Mouse (Mus musculus): ENCODE results near the gene Palld. TPM values are rescaled to one million over a fixed set of nuclear protein-coding genes. Genes with fewer than 3 reads are reported as not detected.

Gene Palld
- polyA plus RNA-seq, 1 experiment: 58.2 TPM

DNA sequence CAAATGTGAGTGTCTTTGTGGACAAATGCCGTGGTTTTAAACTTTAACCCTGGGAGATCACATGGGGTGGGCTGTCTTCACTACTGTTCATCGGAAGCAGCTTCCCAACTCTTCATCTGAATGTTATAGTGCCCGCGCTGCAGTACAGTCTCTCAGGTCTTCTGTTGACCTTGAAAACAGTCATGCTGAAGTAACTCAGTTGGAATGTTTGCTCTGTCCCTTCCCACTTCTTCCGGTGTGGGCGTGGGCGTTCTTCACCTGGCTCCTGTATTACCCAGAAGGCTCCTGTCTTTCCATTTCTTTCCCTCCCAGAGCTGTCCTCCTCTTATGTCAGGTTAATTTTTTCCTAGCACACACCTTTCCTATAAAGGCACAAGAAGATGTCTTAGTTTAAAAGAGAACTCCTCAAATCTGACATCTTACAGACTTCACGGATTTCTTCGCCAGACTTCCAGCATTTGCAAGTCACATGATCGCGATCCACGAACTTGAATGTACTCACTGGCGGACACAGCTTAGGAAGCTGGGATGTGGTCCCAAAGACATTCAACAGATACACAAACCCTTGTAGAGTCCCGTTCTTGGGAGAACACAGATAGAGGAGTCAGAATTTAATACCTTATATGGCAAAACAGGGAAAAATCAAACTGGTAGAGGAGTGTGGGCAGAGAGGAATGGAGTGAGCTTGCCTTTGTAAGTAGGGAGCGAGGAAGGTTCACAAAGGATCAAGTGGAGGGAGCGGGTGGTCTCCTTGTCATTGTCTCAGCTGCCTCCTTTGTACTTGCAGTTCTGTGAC is 189.1 kb downstream of the Palld start:
- H3K4me1 ChIP-seq (ENCODE audit: control insufficient read depth, insufficient read depth, insufficient read length, low read length): peaks cover 26% of the 10 kb centered on the region
- H3K4me3 ChIP-seq (ENCODE audit: low read depth, low read length): peak overlapping the region; percentile 12; the same call in 1 of the 2 replicates
- peak overlapping the region; percentile 86 for H3K27ac ChIP-seq (ENCODE audit: insufficient read depth, low read depth, low read length)
- 36% methylated on average over 16 of the region's 16 CpGs for WGBS
- H3K27me3 ChIP-seq (ENCODE audit: control insufficient read depth, insufficient read depth, low read length): no peaks in the 10 kb centered on the region
- H3K36me3 ChIP-seq (ENCODE audit: control insufficient read depth, insufficient read depth, low read length): peaks cover 10% of the 10 kb centered on the region
- TF ChIP-seq POLR2A (IDR thresholded peaks at IDR 0.05; ENCODE audit: low read depth, low read length) (no peak), CTCF (IDR thresholded peaks at IDR 0.05; ENCODE audit: extremely low read depth, insufficient read length, insufficient replicate concordance, low read depth, low read length) (no peak)

DNA sequence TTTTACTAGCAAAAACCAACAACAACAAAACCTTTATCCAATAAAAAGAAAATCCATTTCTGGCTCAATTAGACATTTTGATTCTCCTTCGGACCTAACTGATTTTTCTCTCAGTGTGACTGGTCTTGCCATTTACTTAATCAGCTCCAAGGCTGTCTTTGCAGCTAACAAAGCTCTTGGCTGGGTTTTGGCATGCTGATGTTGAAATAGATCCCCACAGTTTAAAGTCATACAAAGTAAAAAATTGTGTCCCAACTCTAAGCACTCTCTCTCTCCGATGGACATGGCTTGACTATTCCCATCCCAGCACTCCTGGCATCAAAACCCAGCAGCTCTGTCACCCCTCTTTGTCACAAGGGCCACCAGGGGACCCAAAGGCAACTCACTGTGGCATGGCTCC is 190.1 kb downstream of the Palld start:
- TF ChIP-seq CTCF (IDR thresholded peaks at IDR 0.05; ENCODE audit: extremely low read depth, insufficient read length, insufficient replicate concordance, low read depth, low read length) (0 out of 2 replicates have a peak, but pooled peaks have one; percentile 10), POLR2A (IDR thresholded peaks at IDR 0.05; ENCODE audit: low read depth, low read length) (no peak)
- H3K27me3 ChIP-seq (ENCODE audit: control insufficient read depth, insufficient read depth, low read length): no peaks in the 10 kb centered on the region

DNA sequence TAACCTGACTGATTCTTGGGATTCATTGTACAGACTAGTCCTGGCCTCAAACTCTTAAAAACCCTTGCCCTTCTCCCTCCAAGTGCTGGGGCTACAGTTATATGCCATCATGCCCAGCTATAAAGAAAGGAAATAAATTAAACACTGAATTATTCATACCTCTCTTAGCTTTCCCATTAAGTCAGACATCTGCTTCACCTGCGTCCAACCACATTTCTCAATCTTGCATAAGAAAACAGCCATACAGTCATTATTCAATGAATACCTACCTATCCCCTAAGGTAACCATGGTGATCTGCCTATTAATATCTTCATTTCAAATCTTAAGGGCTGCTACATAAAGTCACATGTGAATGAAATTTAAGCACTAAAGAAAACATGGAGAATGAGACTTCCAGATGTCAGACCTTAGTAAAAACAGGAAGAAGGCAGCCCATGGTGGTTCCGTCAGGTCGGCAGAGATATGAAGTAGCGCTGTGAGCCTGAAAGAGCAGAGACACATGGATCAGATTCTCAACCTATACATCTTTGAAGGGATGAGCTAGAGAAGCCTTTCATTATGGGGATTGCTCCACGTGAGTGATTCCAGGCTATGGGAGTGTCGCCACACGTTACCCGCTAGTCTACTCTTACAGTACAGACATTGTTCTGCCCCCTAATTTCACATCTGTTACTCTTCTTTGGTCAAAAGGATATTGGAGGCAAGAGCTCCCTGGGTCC is 193.7 kb downstream of the Palld start:
- peaks cover 5% of the 10 kb centered on the region; the same call in 1 of the 2 replicates for H3K4me1 ChIP-seq (ENCODE audit: control insufficient read depth, insufficient read depth, insufficient read length, low read length)
- 92% methylated on average over 8 of the region's 8 CpGs for WGBS
- no peak overlapping the region for H3K27ac ChIP-seq (ENCODE audit: insufficient read depth, low read depth, low read length)
- no peak for TF ChIP-seq POLR2A (IDR thresholded peaks at IDR 0.05; ENCODE audit: low read depth, low read length)
- no peak for TF ChIP-seq CTCF (IDR thresholded peaks at IDR 0.05; ENCODE audit: extremely low read depth, insufficient read length, insufficient replicate concordance, low read depth, low read length)
- H3K4me3 ChIP-seq (ENCODE audit: low read depth, low read length): no peak overlapping the region
- peaks cover 14% of the 10 kb centered on the region for H3K36me3 ChIP-seq (ENCODE audit: control insufficient read depth, insufficient read depth, low read length)
- no peaks in the 10 kb centered on the region for H3K27me3 ChIP-seq (ENCODE audit: control insufficient read depth, insufficient read depth, low read length)

More for the DNA sequence above, 190.1 kb downstream of the Palld start:
- Histone ChIP-seq H3K4me3 (ENCODE audit: low read depth, low read length) (no peak overlapping the region), H3K4me1 (ENCODE audit: control insufficient read depth, insufficient read depth, insufficient read length, low read length) (peaks cover 26% of the 10 kb centered on the region), H3K27ac (ENCODE audit: insufficient read depth, low read depth, low read length) (no peak overlapping the region; the same call in 1 of the 2 replicates), H3K36me3 (ENCODE audit: control insufficient read depth, insufficient read depth, low read length) (peaks cover 12% of the 10 kb centered on the region)
- WGBS: 90% methylated on average over 2 of the region's 2 CpGs

DNA sequence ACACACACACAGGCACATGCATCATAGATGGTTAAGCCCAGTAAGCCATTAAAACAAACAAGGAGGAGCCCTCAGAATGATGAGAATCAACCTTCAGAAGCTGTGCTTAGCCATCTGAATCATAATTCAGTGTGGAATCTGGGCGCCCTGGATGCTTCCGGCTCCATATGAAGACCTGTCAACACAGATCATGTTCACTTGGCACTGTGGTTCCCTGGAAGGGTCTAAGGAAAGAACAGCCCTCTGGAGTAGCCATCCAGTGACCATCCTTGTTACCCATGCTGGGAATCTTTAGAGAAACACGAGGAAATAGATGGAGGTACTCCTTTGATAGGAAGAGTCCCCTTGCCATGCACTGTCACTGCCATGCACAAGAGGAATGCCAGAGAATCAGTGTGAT is 197.0 kb downstream of the Palld start:
- WGBS: 91% methylated on average over 3 of the region's 3 CpGs
- TF ChIP-seq CTCF (IDR thresholded peaks at IDR 0.05; ENCODE audit: extremely low read depth, insufficient read length, insufficient replicate concordance, low read depth, low read length) (no peak), POLR2A (IDR thresholded peaks at IDR 0.05; ENCODE audit: low read depth, low read length) (no peak)
- Histone ChIP-seq H3K4me1 (ENCODE audit: control insufficient read depth, insufficient read depth, insufficient read length, low read length) (0 out of 2 replicates have a peak, but pooled peaks cover 2% of the 10 kb centered on the region), H3K36me3 (ENCODE audit: control insufficient read depth, insufficient read depth, low read length) (peaks cover 19% of the 10 kb centered on the region), H3K4me3 (ENCODE audit: low read depth, low read length) (no peak overlapping the region), H3K27ac (ENCODE audit: insufficient read depth, low read depth, low read length) (no peak overlapping the region), H3K27me3 (ENCODE audit: control insufficient read depth, insufficient read depth, low read length) (no peaks in the 10 kb centered on the region)

DNA sequence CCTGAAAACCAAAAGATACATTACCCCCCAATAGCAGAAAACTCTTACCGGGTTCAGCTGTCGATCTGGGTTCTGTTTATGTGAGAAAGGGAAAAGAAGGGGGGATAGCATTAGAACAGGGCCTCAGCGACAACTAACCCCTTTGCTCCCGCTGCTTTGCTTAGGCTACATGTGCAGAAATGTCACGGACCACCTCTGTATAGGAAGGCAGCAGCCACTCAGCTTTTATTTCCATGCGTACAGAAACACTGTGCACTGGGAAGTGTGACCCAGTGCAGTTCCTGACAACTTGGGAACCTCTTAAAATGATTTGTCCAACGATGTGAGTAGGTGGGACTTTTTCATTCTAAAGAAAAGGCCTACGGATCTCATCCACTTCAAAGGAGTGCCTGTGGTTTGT is 200.4 kb downstream of the Palld start:
- 0 out of 2 replicates have a peak, but pooled peaks cover 2% of the 10 kb centered on the region for H3K4me1 ChIP-seq (ENCODE audit: control insufficient read depth, insufficient read depth, insufficient read length, low read length)
- peaks cover 5% of the 10 kb centered on the region; the same call in 1 of the 2 replicates for H3K36me3 ChIP-seq (ENCODE audit: control insufficient read depth, insufficient read depth, low read length)
- WGBS: 90% methylated on average over 8 of the region's 8 CpGs
- no peaks in the 10 kb centered on the region for H3K27me3 ChIP-seq (ENCODE audit: control insufficient read depth, insufficient read depth, low read length)
- no peak overlapping the region for H3K27ac ChIP-seq (ENCODE audit: insufficient read depth, low read depth, low read length)
- no peak overlapping the region for H3K4me3 ChIP-seq (ENCODE audit: low read depth, low read length)
- no peak for TF ChIP-seq CTCF (IDR thresholded peaks at IDR 0.05; ENCODE audit: extremely low read depth, insufficient read length, insufficient replicate concordance, low read depth, low read length)
- TF ChIP-seq POLR2A (IDR thresholded peaks at IDR 0.05; ENCODE audit: low read depth, low read length): no peak

DNA sequence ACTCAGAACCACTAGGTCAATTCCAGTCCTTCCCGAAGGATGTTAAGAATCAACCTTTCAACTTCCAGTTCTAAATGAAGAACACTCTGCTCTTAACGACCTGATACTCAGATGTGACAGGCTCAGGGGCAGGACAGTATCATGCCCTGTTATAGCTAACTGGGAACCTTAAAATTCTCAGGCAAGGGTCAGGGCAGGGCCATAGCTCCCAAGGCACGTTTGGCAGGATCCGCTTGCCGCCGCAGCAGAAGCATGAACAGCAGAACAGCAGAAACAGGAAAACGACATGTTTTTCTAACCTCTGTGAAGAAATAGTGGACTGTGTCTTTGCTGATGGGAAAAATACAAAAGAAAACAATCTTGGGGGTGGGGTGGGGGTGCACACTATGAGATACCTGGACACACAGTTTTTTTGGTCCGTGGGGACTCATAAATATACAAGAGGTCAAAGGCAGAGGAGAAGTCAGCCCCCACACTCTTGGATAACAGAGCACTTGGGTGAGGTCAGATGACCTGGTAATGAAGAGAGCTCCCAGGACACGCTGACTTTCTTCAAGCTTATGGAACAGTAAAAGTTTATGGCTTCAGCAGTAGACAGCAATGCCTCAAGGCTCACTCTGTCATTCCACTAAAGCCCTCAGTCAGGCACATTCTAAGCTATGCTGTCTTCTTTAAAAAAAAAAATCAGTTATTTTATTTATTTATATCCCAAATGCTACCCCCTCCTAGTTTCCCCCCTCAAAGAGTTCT is 201.4 kb downstream of the Palld start:
- no peak for TF ChIP-seq CTCF (IDR thresholded peaks at IDR 0.05; ENCODE audit: extremely low read depth, insufficient read length, insufficient replicate concordance, low read depth, low read length)
- TF ChIP-seq POLR2A (IDR thresholded peaks at IDR 0.05; ENCODE audit: low read depth, low read length): no peak
- Histone ChIP-seq H3K36me3 (ENCODE audit: control insufficient read depth, insufficient read depth, low read length) (peaks cover 5% of the 10 kb centered on the region; the same call in 1 of the 2 replicates), H3K27ac (ENCODE audit: insufficient read depth, low read depth, low read length) (no peak overlapping the region), H3K27me3 (ENCODE audit: control insufficient read depth, insufficient read depth, low read length) (no peaks in the 10 kb centered on the region), H3K4me3 (ENCODE audit: low read depth, low read length) (no peak overlapping the region), H3K4me1 (ENCODE audit: control insufficient read depth, insufficient read depth, insufficient read length, low read length) (0 out of 2 replicates have a peak, but pooled peaks cover 2% of the 10 kb centered on the region)
- WGBS: 86% methylated on average over 9 of the region's 9 CpGs

Measured in small intestine, adult 2 months (tissue).